Mouse (Mus musculus) c-Kit-negative CD71-positive TER-119-positive erythroid progenitor cells, embryonic 14.5 days (primary cell): ENCODE measurements around the gene Psme3.

Experiments used
- DNase-seq: peaks from one replicate; pipeline ENCODE4 v3.0.0-alpha.2; 2013; ENCODE audit warnings: low read depth, low spot score

Psme3 gene

GRCm38 (mm10) chr11:101351721-101352111 is 35.7 kb downstream of the Psme3 start:
- DNase-seq, result no peak

DNA sequence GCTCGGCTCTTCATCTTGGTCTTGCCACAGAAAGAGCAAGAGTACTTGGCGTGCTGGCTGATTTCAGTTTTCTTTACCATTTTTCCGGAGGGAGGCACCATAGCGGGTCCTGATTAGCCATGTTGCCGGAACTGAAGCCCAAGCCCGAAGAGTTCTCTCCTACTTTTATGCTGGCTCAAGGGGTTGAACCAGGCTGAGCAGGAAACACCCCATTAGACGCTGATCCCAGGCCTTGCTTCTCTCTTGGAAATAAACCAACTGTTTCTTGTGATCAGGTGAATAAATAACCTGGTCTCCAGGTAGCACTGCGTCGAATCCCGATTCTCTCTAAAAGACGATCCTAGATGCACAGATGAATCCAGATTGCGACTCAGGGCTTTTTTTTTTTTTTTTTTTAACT is 37.4 kb downstream of the Psme3 start:
- DNase-seq, result no peak

GRCm38 (mm10) chr11:101354438-101355010 is 38.5 kb downstream of the Psme3 start:
- DNase-seq, result no peak

- no peak for DNase-seq
These were observed 39.9 kb downstream of the Psme3 start for GRCm38 (mm10) chr11:101355916-101356315.

DNA sequence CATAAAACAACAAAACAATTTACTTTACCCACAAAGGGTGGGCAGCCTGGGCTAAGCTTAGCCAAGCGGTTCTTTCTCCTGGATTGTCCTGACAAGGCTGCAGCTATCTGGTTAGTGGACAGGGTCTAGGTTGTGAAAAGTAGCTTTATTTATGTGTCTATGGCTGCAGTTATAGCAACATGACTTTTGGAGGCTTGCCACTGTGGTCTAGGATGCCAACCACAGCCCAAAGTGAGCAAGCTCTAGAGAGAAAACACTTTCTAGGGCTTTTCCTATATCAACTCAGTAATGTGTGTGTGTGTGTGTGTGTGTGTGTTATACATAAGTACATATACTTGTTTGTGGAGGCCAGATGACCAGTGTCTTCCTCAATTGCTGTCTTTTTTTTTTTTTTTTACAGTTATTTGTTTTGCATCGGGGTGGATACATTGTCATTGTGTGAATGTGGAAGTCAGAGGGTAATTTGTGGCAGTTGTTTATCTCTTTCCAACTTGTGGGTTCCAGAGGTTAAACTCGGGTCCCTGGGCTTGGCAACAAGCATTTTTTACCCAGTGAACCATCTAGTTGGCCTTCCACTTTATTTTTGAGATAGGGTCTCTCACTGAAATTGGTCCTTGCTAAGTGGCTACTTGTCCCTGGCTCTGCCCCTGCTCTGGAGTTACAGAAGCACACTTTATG is 41.6 kb downstream of the Psme3 start:
- DNase-seq, result no peak

- DNase-seq, result no peak
These were observed 43.8 kb downstream of the Psme3 start for GRCm38 (mm10) chr11:101359776-101360175.

DNA sequence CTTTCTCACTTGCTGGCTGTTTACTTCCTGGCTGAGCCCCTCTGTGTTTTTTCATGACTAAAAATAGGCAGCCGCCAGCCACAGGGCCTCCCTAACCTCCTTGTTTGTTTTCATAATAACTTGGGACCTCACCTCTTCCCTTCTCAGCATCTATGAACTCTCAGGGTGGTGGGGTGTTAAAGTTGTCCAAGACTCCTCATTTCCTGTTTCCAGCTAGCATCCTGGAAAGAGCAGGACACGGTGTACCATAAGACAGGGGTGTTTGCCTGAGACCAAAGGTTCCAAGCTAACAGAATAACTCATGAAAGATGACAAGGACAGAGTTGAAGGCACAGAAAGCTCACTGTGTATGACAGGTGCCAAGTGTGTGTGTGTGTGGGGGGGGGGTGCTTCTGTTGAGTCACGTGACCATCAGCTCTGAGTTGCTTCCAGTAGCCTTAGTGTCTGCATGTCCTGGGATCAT is 44.7 kb downstream of the Psme3 start:
- no peak for DNase-seq

DNA sequence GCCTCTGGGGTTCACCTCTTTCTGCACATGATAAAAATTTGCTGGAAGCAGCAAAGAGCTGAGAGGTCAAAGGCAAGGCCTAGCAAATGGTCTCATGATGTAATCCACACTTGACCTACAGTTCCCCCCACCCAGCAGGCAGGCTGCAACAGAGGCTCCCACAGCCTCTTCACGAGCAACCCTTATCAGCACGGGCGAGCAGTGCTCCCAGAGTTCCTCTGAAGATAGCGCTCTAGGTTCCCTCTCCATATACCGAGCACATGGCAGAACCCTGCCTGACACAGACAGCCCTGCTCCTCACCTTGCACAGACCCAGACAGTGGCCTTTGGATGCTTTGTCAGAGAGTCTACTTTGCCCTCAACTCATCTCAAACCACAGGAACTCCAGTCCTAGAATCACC is 48.5 kb downstream of the Psme3 start:
- DNase-seq, result no peak

DNA sequence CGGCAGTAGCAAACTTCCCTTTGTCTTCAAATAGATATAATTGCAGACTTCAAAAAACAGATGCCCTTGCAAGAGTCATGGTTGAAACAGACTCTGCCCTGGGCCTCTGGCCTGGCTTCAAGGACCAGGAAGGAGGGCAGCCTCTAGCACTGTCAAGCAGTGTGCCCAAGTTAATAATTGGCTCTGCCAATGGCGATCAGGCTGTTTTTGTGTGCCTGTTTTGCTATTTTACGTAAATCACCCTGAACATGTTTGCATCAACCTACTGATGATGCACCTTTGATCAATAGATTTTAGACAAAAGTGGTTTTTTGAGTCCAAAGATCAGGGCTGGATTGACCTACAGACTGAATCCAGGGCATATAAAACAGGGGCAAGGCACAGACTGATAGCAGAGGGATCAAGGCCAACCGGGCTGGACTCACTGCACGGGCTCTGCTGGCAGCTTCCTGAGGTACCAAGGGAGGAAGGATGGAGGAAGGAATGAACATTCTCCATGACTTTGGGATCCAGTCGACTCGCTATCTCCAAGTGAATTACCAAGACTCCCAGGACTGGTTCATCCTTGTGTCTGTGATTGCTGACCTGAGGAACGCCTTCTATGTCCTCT is 51.4 kb downstream of the Psme3 start, which contains the start of gene G6pc:
Gene G6pc (plus strand): TSS at position 236 of the 610 bp plus-strand sequence.
- DNase-seq, result no peak

GRCm38 (mm10) chr11:101370141-101370540 is 54.1 kb downstream of the Psme3 start:
- DNase-seq, result no peak
